In the genomic region with DNA sequence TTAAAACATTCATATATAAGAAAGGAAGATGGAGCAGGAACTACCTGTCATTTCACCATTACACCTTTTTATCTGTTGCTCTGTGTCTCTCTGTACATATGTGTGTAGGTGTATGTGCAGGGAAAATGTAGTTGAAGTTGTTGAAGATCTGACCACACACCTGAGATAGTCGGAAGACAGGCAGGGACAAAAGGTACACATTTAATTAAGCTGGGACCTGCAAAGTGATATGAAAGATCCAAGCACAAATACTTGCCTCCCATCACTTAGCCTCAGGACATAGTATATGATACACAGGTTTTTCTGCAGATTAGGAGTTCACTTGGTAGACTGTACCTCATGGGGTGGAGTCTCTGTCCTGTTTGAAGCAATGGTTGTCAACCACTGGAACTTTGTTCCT, we compare ENCODE assay signal across 22 mouse cellular contexts.
"Had no signal": no experiment of that assay in that cellular context is flagged by ENCODE, and none has a peak within 500 bp of the region (broad histone marks: within the 10 kb centered on the region; RNA-seq: fewer than 3 reads in every experiment).

No protein-coding gene starts in this region.

- ATAC-seq: hindbrain, embryonic 16.5 days; intestine, embryonic 16.5 days had no signal

- H3K9ac ChIP-seq: heart, embryonic 12.5 days; hindbrain, embryonic 12.5 days; hindbrain, embryonic 14.5 days; kidney, embryonic 15.5 days; limb, embryonic 13.5 days; limb, embryonic 15.5 days had no signal

- H3K4me2 ChIP-seq: heart, embryonic 12.5 days; hindbrain, embryonic 12.5 days; hindbrain, embryonic 14.5 days; kidney, embryonic 15.5 days; limb, embryonic 13.5 days; limb, embryonic 15.5 days had no signal

- H3K27ac ChIP-seq: heart, embryonic 10.5 days; hindbrain, embryonic 10.5 days; hindbrain, embryonic 12.5 days; hindbrain, embryonic 14.5 days; kidney, embryonic 15.5 days; kidney, postnatal 0 days; limb, embryonic 13.5 days; limb, embryonic 15.5 days had no signal

- H3K9me3 ChIP-seq: heart, embryonic 10.5 days; heart, embryonic 12.5 days; hindbrain, embryonic 10.5 days; hindbrain, embryonic 12.5 days; kidney, embryonic 15.5 days; limb, embryonic 13.5 days; limb, embryonic 15.5 days had no signal

- DNase-seq: gastrocnemius, postnatal 10 days; gastrocnemius, postnatal 25 days; heart, postnatal 10 days; heart, postnatal 4 days; kidney, adult 11 months; kidney, adult 9 months; kidney, postnatal 14 days; layer of hippocampus, adult 9-11 months; layer of hippocampus, postnatal 36 days; left cerebral cortex, postnatal 4 days had no signal

- H3K4me3 ChIP-seq: gastrocnemius, adult 2 months; heart, embryonic 10.5 days; heart, embryonic 12.5 days; hindbrain, embryonic 10.5 days; hindbrain, embryonic 12.5 days; kidney, embryonic 15.5 days; limb, embryonic 13.5 days; limb, embryonic 15.5 days had no signal

- H3K27me3 ChIP-seq: heart, embryonic 12.5 days; hindbrain, embryonic 12.5 days; kidney, embryonic 15.5 days; limb, embryonic 13.5 days; limb, embryonic 15.5 days had no signal

- H3K36me3 ChIP-seq: heart, embryonic 10.5 days; heart, embryonic 12.5 days; hindbrain, embryonic 10.5 days; hindbrain, embryonic 12.5 days; kidney, embryonic 15.5 days; limb, embryonic 13.5 days; limb, embryonic 15.5 days had no signal
